Mouse (Mus musculus) layer of hippocampus, adult 2 months (tissue): ENCODE measurements at regions not wholly inside any gene's neighbourhood (a gene's known extent, or its start where the extent isn't known, plus 50 kb on each side); places are given as distances from the start of the nearest gene placed in this dataset.

Experiments
- DNase-seq, 2 experiments: peaks; one replicate each; pipeline ENCODE4 v3.0.0; 2022; ENCODE audit warnings: low spot score in 2 of 2
- H3K27ac ChIP-seq: fragments of 200-600 bp; 2 replicates; pipeline ENCODE4 v1.8.1; 2022
- H3K4me3 ChIP-seq: fragments of 200-600 bp; 2 replicates; pipeline ENCODE4 v1.8.1; 2022; ENCODE audit warnings: mild to moderate bottlenecking
- CTCF ChIP-seq: fragments of 200-600 bp; conservative IDR thresholded peaks from 2 replicates; pipeline ENCODE4 v1.8.1; 2022; ENCODE audit warnings: antibody characterized with exemption, mild to moderate bottlenecking, moderate library complexity

- H3K27ac ChIP-seq, result no peak overlapping the region
- no peak overlapping the region for H3K4me3 ChIP-seq
- TF ChIP-seq CTCF, result no peak
- no peak for DNase-seq
These were observed 63.1 kb upstream of the Gdnf start for GRCm38 (mm10) chr15:7747586-7747985.

- no peak overlapping the region for H3K27ac ChIP-seq
- TF ChIP-seq CTCF, result no peak
- no peak for DNase-seq
- no peak overlapping the region for H3K4me3 ChIP-seq
These were observed 60.2 kb upstream of the Gdnf start for GRCm38 (mm10) chr15:7750441-7750840.
